Mouse (Mus musculus): ENCODE data around the gene Apoo. TPM values are rescaled to one million over a fixed set of nuclear protein-coding genes. Genes with fewer than 3 reads are reported as not detected.
"Not testable (repeated sequence)": the region's sequence is repeated elsewhere in the genome, so short reads cannot be mapped to it uniquely, and the experiment has no call there.

Gene Apoo
- 114 and 125 TPM in 2 replicates for polyA plus RNA-seq (2014; fragmentation: Nextera tagmentation; extraction: Ambion mirVana)

- H3K4me2 ChIP-seq (ENCODE audit: low read depth), result peak within 1 kb of the TSS; percentile 36
- no peaks in the 10 kb centered on the region for H3K4me1 ChIP-seq (ENCODE audit: control insufficient read depth, insufficient read depth, low read length)
- peak; percentile 96 for ATAC-seq (ENCODE audit: insufficient read depth, low FRiP score, low TSS enrichment)
- no peaks in the 10 kb centered on the region for H3K9me3 ChIP-seq (ENCODE audit: control insufficient read depth, low read length)
- WGBS, result 18% methylated on average over 35 of the region's 46 CpGs
- H3K9ac ChIP-seq (ENCODE audit: low read length), result peak within 1 kb of the TSS; percentile 48
- H3K27ac ChIP-seq (ENCODE audit: low read depth, low read length), result no peak within 1 kb of the TSS
- H3K27me3 ChIP-seq (ENCODE audit: control insufficient read depth, insufficient read depth, low read length), result peaks cover 28% of the 10 kb centered on the region
- peak; percentile 93 for DNase-seq (ENCODE audit: low spot score)
- peak within 1 kb of the TSS; percentile 60 for H3K4me3 ChIP-seq (ENCODE audit: low read depth, low read length)
- H3K36me3 ChIP-seq (ENCODE audit: control insufficient read depth, insufficient read depth, low read length), result no peaks in the 10 kb centered on the region
These were observed at the start of gene Apoo, which contains the start of gene Fam90a1b for GRCm38 (mm10) chrX:94366670-94367241. TSS of gene Apoo (plus strand) at chrX:94367117. TSS of gene Fam90a1b (minus strand) at chrX:94366777.

- no peaks in the 10 kb centered on the region for H3K4me1 ChIP-seq (ENCODE audit: control insufficient read depth, insufficient read depth, low read length)
- no peak overlapping the region for H3K9ac ChIP-seq (ENCODE audit: low read length)
- ATAC-seq (ENCODE audit: insufficient read depth, low FRiP score, low TSS enrichment) (no peak), DNase-seq (ENCODE audit: low spot score) (no peak)
- no peak overlapping the region for H3K4me3 ChIP-seq (ENCODE audit: low read depth, low read length)
- no peaks in the 10 kb centered on the region for H3K9me3 ChIP-seq (ENCODE audit: control insufficient read depth, low read length)
- WGBS, result 77% methylated on average over 11 of the region's 11 CpGs
- no peaks in the 10 kb centered on the region for H3K36me3 ChIP-seq (ENCODE audit: control insufficient read depth, insufficient read depth, low read length)
- H3K27ac ChIP-seq (ENCODE audit: low read depth, low read length), result no peak overlapping the region
- H3K4me2 ChIP-seq (ENCODE audit: low read depth), result no peak overlapping the region
- 0 out of 2 replicates have a peak, but pooled peaks cover 8% of the 10 kb centered on the region for H3K27me3 ChIP-seq (ENCODE audit: control insufficient read depth, insufficient read depth, low read length)
These were observed 45.6 kb upstream of the Apoo start for GRCm38 (mm10) chrX:94321036-94321902.

GRCm38 (mm10) chrX:94343638-94344037 lies 23.3 kb upstream of the Apoo start:
- not testable (repeated sequence) for H3K4me1 ChIP-seq (ENCODE audit: control insufficient read depth, insufficient read depth, low read length); H3K27me3 ChIP-seq (ENCODE audit: control insufficient read depth, insufficient read depth, low read length)
- 93% methylated on average over 2 of the region's 4 CpGs for WGBS

GRCm38 (mm10) chrX:94365381-94365925 lies 1.5 kb upstream of the Apoo start:
- Histone ChIP-seq H3K9me3 (ENCODE audit: control insufficient read depth, low read length) (no peaks in the 10 kb centered on the region), H3K36me3 (ENCODE audit: control insufficient read depth, insufficient read depth, low read length) (no peaks in the 10 kb centered on the region), H3K27me3 (ENCODE audit: control insufficient read depth, insufficient read depth, low read length) (peaks cover 23% of the 10 kb centered on the region), H3K4me2 (ENCODE audit: low read depth) (peak overlapping the region; percentile 36), H3K4me3 (ENCODE audit: low read depth, low read length) (peak overlapping the region; percentile 6; the same call in 1 of the 2 replicates), H3K4me1 (ENCODE audit: control insufficient read depth, insufficient read depth, low read length) (no peaks in the 10 kb centered on the region), H3K9ac (ENCODE audit: low read length) (no peak overlapping the region), H3K27ac (ENCODE audit: low read depth, low read length) (no peak overlapping the region)
- peak; percentile 13 for DNase-seq (ENCODE audit: low spot score)
- WGBS, result 20% methylated on average over 14 of the region's 14 CpGs
- ATAC-seq (ENCODE audit: insufficient read depth, low FRiP score, low TSS enrichment), result no peak

More at GRCm38 (mm10) chrX:94343638-94344037, 23.3 kb upstream of the Apoo start:
- H3K36me3 ChIP-seq (ENCODE audit: control insufficient read depth, insufficient read depth, low read length); H3K4me3 ChIP-seq (ENCODE audit: low read depth, low read length); DNase-seq (ENCODE audit: low spot score); H3K9ac ChIP-seq (ENCODE audit: low read length); ATAC-seq (ENCODE audit: insufficient read depth, low FRiP score, low TSS enrichment); H3K4me2 ChIP-seq (ENCODE audit: low read depth); H3K27ac ChIP-seq (ENCODE audit: low read depth, low read length); H3K9me3 ChIP-seq (ENCODE audit: control insufficient read depth, low read length): not testable (repeated sequence)

GRCm38 (mm10) chrX:94366029-94366428 lies 888 bp upstream of the Apoo start:
- no peaks in the 10 kb centered on the region for H3K9me3 ChIP-seq (ENCODE audit: control insufficient read depth, low read length)
- ATAC-seq (ENCODE audit: insufficient read depth, low FRiP score, low TSS enrichment), result no peak
- DNase-seq (ENCODE audit: low spot score), result peak; percentile 26
- no peak overlapping the region for H3K4me3 ChIP-seq (ENCODE audit: low read depth, low read length)
- H3K27me3 ChIP-seq (ENCODE audit: control insufficient read depth, insufficient read depth, low read length), result peaks cover 25% of the 10 kb centered on the region
- 18% methylated on average over 16 of the region's 16 CpGs for WGBS
- H3K4me2 ChIP-seq (ENCODE audit: low read depth), result peak overlapping the region; percentile 36
- no peak overlapping the region for H3K27ac ChIP-seq (ENCODE audit: low read depth, low read length)
- H3K9ac ChIP-seq (ENCODE audit: low read length), result no peak overlapping the region
- H3K4me1 ChIP-seq (ENCODE audit: control insufficient read depth, insufficient read depth, low read length), result no peaks in the 10 kb centered on the region
- H3K36me3 ChIP-seq (ENCODE audit: control insufficient read depth, insufficient read depth, low read length), result no peaks in the 10 kb centered on the region

GRCm38 (mm10) chrX:94367248-94367647 lies 331 bp downstream of the Apoo start:
- ATAC-seq (ENCODE audit: insufficient read depth, low FRiP score, low TSS enrichment), result peak; percentile 49
- WGBS, result 26% methylated on average over 17 of the region's 17 CpGs
- Histone ChIP-seq H3K36me3 (ENCODE audit: control insufficient read depth, insufficient read depth, low read length) (no peaks in the 10 kb centered on the region), H3K4me3 (ENCODE audit: low read depth, low read length) (peak overlapping the region; percentile 60), H3K27me3 (ENCODE audit: control insufficient read depth, insufficient read depth, low read length) (peaks cover 28% of the 10 kb centered on the region), H3K4me2 (ENCODE audit: low read depth) (peak overlapping the region; percentile 28; the same call in 1 of the 2 replicates), H3K9ac (ENCODE audit: low read length) (peak overlapping the region; percentile 48), H3K27ac (ENCODE audit: low read depth, low read length) (no peak overlapping the region), H3K4me1 (ENCODE audit: control insufficient read depth, insufficient read depth, low read length) (no peaks in the 10 kb centered on the region), H3K9me3 (ENCODE audit: control insufficient read depth, low read length) (no peaks in the 10 kb centered on the region)
- no peak for DNase-seq (ENCODE audit: low spot score)

- Histone ChIP-seq H3K9me3 (ENCODE audit: control insufficient read depth, low read length) (no peaks in the 10 kb centered on the region), H3K36me3 (ENCODE audit: control insufficient read depth, insufficient read depth, low read length) (no peaks in the 10 kb centered on the region), H3K27ac (ENCODE audit: low read depth, low read length) (no peak overlapping the region), H3K4me1 (ENCODE audit: control insufficient read depth, insufficient read depth, low read length) (no peaks in the 10 kb centered on the region), H3K9ac (ENCODE audit: low read length) (no peak overlapping the region), H3K4me2 (ENCODE audit: low read depth) (no peak overlapping the region), H3K4me3 (ENCODE audit: low read depth, low read length) (no peak overlapping the region), H3K27me3 (ENCODE audit: control insufficient read depth, insufficient read depth, low read length) (no peaks in the 10 kb centered on the region; the same call in 1 of the 2 replicates)
- ATAC-seq (ENCODE audit: insufficient read depth, low FRiP score, low TSS enrichment) (no peak), DNase-seq (ENCODE audit: low spot score) (no peak)
- 81% methylated on average over 5 of the region's 5 CpGs for WGBS
These were observed 11.8 kb downstream of the Apoo start for GRCm38 (mm10) chrX:94378734-94379133.

- Histone ChIP-seq H3K9ac (ENCODE audit: low read length) (no peak overlapping the region), H3K27ac (ENCODE audit: low read depth, low read length) (no peak overlapping the region), H3K27me3 (ENCODE audit: control insufficient read depth, insufficient read depth, low read length) (no peaks in the 10 kb centered on the region), H3K4me1 (ENCODE audit: control insufficient read depth, insufficient read depth, low read length) (no peaks in the 10 kb centered on the region), H3K4me3 (ENCODE audit: low read depth, low read length) (no peak overlapping the region), H3K9me3 (ENCODE audit: control insufficient read depth, low read length) (no peaks in the 10 kb centered on the region), H3K36me3 (ENCODE audit: control insufficient read depth, insufficient read depth, low read length) (no peaks in the 10 kb centered on the region), H3K4me2 (ENCODE audit: low read depth) (no peak overlapping the region)
- no peak for ATAC-seq (ENCODE audit: insufficient read depth, low FRiP score, low TSS enrichment)
- WGBS, result 44% methylated on average over 3 of the region's 3 CpGs
- DNase-seq (ENCODE audit: low spot score), result no peak
These were observed 42.1 kb downstream of the Apoo start for GRCm38 (mm10) chrX:94408975-94409374.

All from neural tube, embryonic 11.5 days (tissue).